In genomic region chr6:4977515-4977914, GRCm38 (mm10) we compare ENCODE assay signal across 27 mouse cellular contexts.
DNase-seq lines count a peak whose midpoint lies in the region; ATAC-seq and TF ChIP-seq lines count a peak whose summit lies in the region.
"Had no signal": no experiment of that assay in that cellular context is flagged by ENCODE, and none has a peak within 500 bp of the region (broad histone marks: within the 10 kb centered on the region; RNA-seq: fewer than 3 reads in every experiment).

No protein-coding gene starts in this region.

- no peaks in the 10 kb centered on the region for H3K36me3 ChIP-seq in liver, embryonic 15.5 days (replicated peaks)
- H3K36me3 ChIP-seq in liver, embryonic 12.5 days, result no peaks in the 10 kb centered on the region
- H3K36me3 ChIP-seq: embryonic facial prominence, embryonic 12.5 days; heart, embryonic 15.5 days; liver, embryonic 13.5 days; neural tube, embryonic 13.5 days had no signal

- H3K4me2 ChIP-seq in liver, embryonic 15.5 days, result no peak overlapping the region
- H3K4me2 ChIP-seq in liver, embryonic 12.5 days, result no peak overlapping the region
- H3K4me2 ChIP-seq: embryonic facial prominence, embryonic 12.5 days; heart, embryonic 15.5 days; hindbrain, embryonic 14.5 days; liver, embryonic 13.5 days; neural tube, embryonic 13.5 days had no signal

- DNase-seq in ES-CJ7 (ENCODE audit: low read depth, low spot score), result peak; percentile 70
- DNase-seq in spleen, postnatal 4 days (ENCODE audit: low spot score in 2 of 2), result no peak
- DNase-seq in gastrocnemius, adult 8-10 months (ENCODE audit: low spot score in 2 of 2), result no peak
- DNase-seq: adrenal gland, postnatal 36 days; B cell, adult 2 months; cerebellum, adult 11-12 months; cerebellum, postnatal 10 days; forebrain, postnatal 0 days; heart, postnatal 36 days; kidney, adult 8-10 months; kidney, postnatal 14 days; left cerebral cortex, postnatal 4 days; liver, embryonic 13.5 days; lung, postnatal 14 days; midbrain, embryonic 14.5 days; thymus, postnatal 25 days had no signal

- peaks cover 4% of the 10 kb centered on the region; the same call in 1 of the 2 replicates for H3K4me1 ChIP-seq in liver, embryonic 15.5 days (replicated peaks)
- H3K4me1 ChIP-seq in liver, embryonic 12.5 days, result no peaks in the 10 kb centered on the region
- peaks cover 28% of the 10 kb centered on the region for H3K4me1 ChIP-seq in bone marrow macrophage, adult 2 months (ENCODE audit: control insufficient read depth, insufficient read depth, low read length)
- H3K4me1 ChIP-seq: embryonic facial prominence, embryonic 12.5 days; heart, embryonic 15.5 days had no signal

- H3K27ac ChIP-seq in liver, embryonic 15.5 days (replicated peaks), result peak overlapping the region; percentile 55; the same call in 1 of the 2 replicates
- no peak overlapping the region for H3K27ac ChIP-seq in liver, embryonic 12.5 days
- H3K27ac ChIP-seq in bone marrow macrophage, adult 2 months (ENCODE audit: insufficient read depth, low read depth, low read length), result peak overlapping the region; percentile 71
- H3K27ac ChIP-seq: embryonic facial prominence, embryonic 12.5 days; heart, embryonic 15.5 days; hindbrain, embryonic 14.5 days; liver, embryonic 13.5 days; neural tube, embryonic 13.5 days had no signal

- 71% methylated on average over 4 of the region's 4 CpGs for WGBS in liver, embryonic 15.5 days (ENCODE audit: insufficient replicate concordance)
- WGBS in liver, embryonic 12.5 days (ENCODE audit: insufficient replicate concordance), result 75% methylated on average over 4 of the region's 4 CpGs

- no peaks in the 10 kb centered on the region for H3K9me3 ChIP-seq in liver, embryonic 15.5 days (replicated peaks)
- no peaks in the 10 kb centered on the region for H3K9me3 ChIP-seq in liver, embryonic 12.5 days (replicated peaks)
- H3K9me3 ChIP-seq: embryonic facial prominence, embryonic 12.5 days; heart, embryonic 15.5 days; liver, embryonic 13.5 days; megakaryocyte, embryonic 14.5 days; neural tube, embryonic 13.5 days had no signal

- no peak for TF ChIP-seq POLR2A in bone marrow macrophage, adult 2 months (IDR thresholded peaks at IDR 0.05; ENCODE audit: borderline replicate concordance, low read depth, low read length)

- TF ChIP-seq CTCF in bone marrow macrophage, adult 2 months (IDR thresholded peaks at IDR 0.05; ENCODE audit: low read depth, low read length), result no peak

- H3K9ac ChIP-seq in liver, embryonic 15.5 days, result no peak overlapping the region
- no peak overlapping the region for H3K9ac ChIP-seq in liver, embryonic 12.5 days
- H3K9ac ChIP-seq: embryonic facial prominence, embryonic 12.5 days; forebrain, postnatal 0 days; heart, embryonic 15.5 days; hindbrain, embryonic 14.5 days; liver, embryonic 13.5 days; neural tube, embryonic 13.5 days had no signal

- ATAC-seq in liver, embryonic 15.5 days (ENCODE audit: insufficient read depth), result no peak
- ATAC-seq in liver, embryonic 12.5 days, result no peak
- ATAC-seq in monocyte, adult 5-6 weeks (replicated peaks; ENCODE audit: insufficient number of reproducible peaks, low FRiP score, low TSS enrichment, poor library complexity, severe bottlenecking), result 0 out of 2 replicates have a peak, but pooled peaks have one; percentile 34
- ATAC-seq: forebrain, postnatal 0 days had no signal

- no peak overlapping the region for H3K4me3 ChIP-seq in liver, embryonic 15.5 days (replicated peaks)
- no peak overlapping the region for H3K4me3 ChIP-seq in liver, embryonic 12.5 days
- H3K4me3 ChIP-seq in bone marrow macrophage, adult 2 months (ENCODE audit: insufficient read depth, low read length), result no peak overlapping the region
- H3K4me3 ChIP-seq: embryonic facial prominence, embryonic 12.5 days; heart, embryonic 15.5 days; liver, embryonic 13.5 days; megakaryocyte, embryonic 14.5 days; myocyte; neural tube, embryonic 13.5 days had no signal

- H3K27me3 ChIP-seq in liver, embryonic 15.5 days, result no peaks in the 10 kb centered on the region
- H3K27me3 ChIP-seq in liver, embryonic 12.5 days (replicated peaks), result no peaks in the 10 kb centered on the region
- H3K27me3 ChIP-seq: CH12.LX; embryonic facial prominence, embryonic 12.5 days; heart, embryonic 15.5 days; liver, embryonic 13.5 days; neural tube, embryonic 13.5 days had no signal
